Comparison of ENCODE assay signal across 28 mouse cellular contexts in the genomic region with DNA sequence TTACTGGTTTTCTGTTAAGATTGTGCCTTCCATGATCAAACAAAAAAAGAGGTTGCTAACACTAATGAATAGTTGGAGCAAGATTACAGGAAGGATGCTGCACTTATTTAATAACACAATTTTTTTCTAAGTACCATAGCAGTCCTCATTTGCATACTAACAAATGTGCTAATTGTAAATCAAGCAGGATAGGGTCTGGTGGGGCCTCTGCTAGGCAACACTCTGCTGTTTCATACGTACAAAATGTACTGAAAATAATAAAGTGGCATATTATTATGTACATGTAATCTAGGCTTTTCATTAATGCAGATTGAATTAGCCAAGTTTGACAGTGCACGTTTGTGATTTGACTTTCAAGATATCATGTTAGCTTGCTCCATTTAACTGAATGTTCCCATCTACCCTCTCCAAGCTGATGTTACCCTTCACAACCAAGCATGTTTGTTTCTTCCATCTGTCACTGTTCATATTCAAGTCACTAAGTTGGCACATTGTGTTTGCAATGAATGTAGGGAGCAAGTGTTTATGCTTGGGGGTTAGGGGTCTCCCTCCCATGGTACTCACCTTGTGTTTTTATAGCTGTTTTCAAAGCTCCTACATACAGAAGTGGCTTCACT. TPM values are rescaled to one million over a fixed set of nuclear protein-coding genes. Genes with fewer than 3 reads are reported as not detected.
"Had no signal": no experiment of that assay in that cellular context is flagged by ENCODE, and none has a peak within 500 bp of the region (broad histone marks: within the 10 kb centered on the region; RNA-seq: fewer than 3 reads in every experiment).

No protein-coding gene starts in this region.

- H3K27ac ChIP-seq: lung, embryonic 15.5 days; macrophage; midbrain, embryonic 13.5 days; midbrain, embryonic 15.5 days; neural tube, embryonic 12.5 days; stomach, embryonic 15.5 days; stomach, postnatal 0 days had no signal

- H3K4me2 ChIP-seq: lung, embryonic 15.5 days; midbrain, embryonic 11.5 days; midbrain, embryonic 13.5 days; midbrain, embryonic 15.5 days; neural tube, embryonic 12.5 days; stomach, embryonic 15.5 days had no signal

- DNase-seq: liver, postnatal 0 days; lung, adult 2 months; lung, postnatal 14 days; lung, postnatal 36 days; right cerebral cortex, postnatal 14 days; right cerebral cortex, postnatal 4 days; spleen, adult 18-20 months; thymus, adult 2 months; thymus, postnatal 25 days; thymus, postnatal 4 days had no signal

- H3K9me3 ChIP-seq: lung, embryonic 15.5 days; megakaryocyte, embryonic 14.5 days; midbrain, embryonic 13.5 days; midbrain, embryonic 15.5 days; neural tube, embryonic 12.5 days; stomach, embryonic 15.5 days had no signal

- ATAC-seq: liver, postnatal 0 days; lung, postnatal 0 days; midbrain, embryonic 13.5 days; midbrain, embryonic 15.5 days had no signal

- H3K36me3 ChIP-seq: lung, embryonic 15.5 days; midbrain, embryonic 13.5 days; midbrain, embryonic 15.5 days; neural tube, embryonic 12.5 days; stomach, embryonic 15.5 days had no signal

- H3K4me3 ChIP-seq: lung, embryonic 15.5 days; megakaryocyte, embryonic 14.5 days; midbrain, embryonic 13.5 days; midbrain, embryonic 15.5 days; neural tube, embryonic 12.5 days; stomach, embryonic 15.5 days had no signal

- H3K27me3 ChIP-seq: lung, embryonic 15.5 days; midbrain, embryonic 13.5 days; midbrain, embryonic 15.5 days; neural tube, embryonic 12.5 days; stomach, embryonic 15.5 days had no signal

- H3K4me1 ChIP-seq: lung, embryonic 15.5 days; megakaryocyte, embryonic 14.5 days; midbrain, embryonic 13.5 days; midbrain, embryonic 15.5 days; neural tube, embryonic 12.5 days; stomach, embryonic 15.5 days had no signal

- H3K9ac ChIP-seq: liver, postnatal 0 days; lung, embryonic 15.5 days; midbrain, embryonic 13.5 days; midbrain, embryonic 15.5 days; neural tube, embryonic 12.5 days; stomach, embryonic 15.5 days had no signal

RNA-seq across cellular contexts. Expression of a gene that starts 0.5 kb away (rescaled TPM):
- total RNA-seq: megakaryocyte progenitor cell, adult 5-6 weeks; midbrain, postnatal 0 days; monocyte, adult 5-6 weeks; neutrophil, adult 5-6 weeks had no signal
- polyA plus RNA-seq: liver, postnatal 0 days; lung, adult 2 months; lung, embryonic 15.5 days; lung, postnatal 0 days; macrophage; midbrain, embryonic 11.5 days; midbrain, embryonic 13.5 days; midbrain, embryonic 15.5 days; midbrain, postnatal 0 days; neural tube, embryonic 12.5 days; neural tube, embryonic 14.5 days; small intestine, adult 2 months; stomach, embryonic 15.5 days; stomach, postnatal 0 days; testis, adult 2 months; thymus, adult 2 months; urinary bladder, adult 2 months had no signal
